Mouse (Mus musculus) adrenal gland, adult (tissue): ENCODE measurements around the gene Tshz3.
A peak's percentile ranks its signal among the peaks of the same experiment; 100 is the strongest.

Experiments
- DNase-seq, 2 experiments: peaks; one replicate each; pipeline ENCODE4 v3.0.0; 2022 to 2023; ENCODE audit warnings: low spot score in 1 of 2; ENCODE audit not compliant: inconsistent age in 2 of 2

Tshz3 gene

DNA sequence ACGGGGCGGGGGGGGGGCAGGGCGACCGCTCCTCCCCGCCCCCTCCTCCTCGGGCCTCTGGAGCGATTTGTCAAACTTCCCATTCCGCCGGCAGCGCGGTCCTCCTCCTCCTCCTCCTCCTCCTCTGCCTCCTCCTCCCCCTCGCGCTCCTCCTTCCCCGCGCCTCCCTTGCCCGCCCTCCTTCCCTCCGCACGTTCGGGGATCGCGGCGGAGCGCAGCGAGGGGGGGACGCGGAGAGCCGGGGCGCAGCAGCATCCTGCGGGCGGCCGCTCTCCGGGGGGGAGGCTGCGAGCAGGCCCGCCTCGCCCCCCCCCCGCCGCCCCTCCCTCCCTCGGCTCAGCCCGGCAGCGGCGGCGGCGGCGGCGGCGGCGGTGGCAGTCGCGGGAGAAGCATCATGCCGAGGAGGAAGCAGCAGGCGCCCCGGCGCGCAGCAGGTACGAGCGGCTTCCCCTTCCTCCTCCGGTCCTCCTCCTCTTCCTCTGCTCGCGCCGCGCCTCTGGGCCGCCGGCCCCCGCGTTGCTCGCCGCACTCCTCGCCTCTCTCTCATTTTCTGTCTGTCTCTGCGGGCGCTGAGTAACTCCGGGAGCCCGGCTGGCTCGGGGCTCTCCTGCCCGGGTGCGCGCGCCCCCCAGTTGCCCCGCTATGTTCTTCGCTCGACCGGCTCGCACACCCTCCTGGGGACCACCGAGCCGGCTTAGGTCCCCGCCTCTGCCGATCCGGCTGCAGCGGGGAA is at the start of gene Tshz3:
TSS of gene Tshz3 (plus strand) at position 263 of the 733 bp plus-strand sequence.
- peak; percentile 78 to 89 for DNase-seq

DNA sequence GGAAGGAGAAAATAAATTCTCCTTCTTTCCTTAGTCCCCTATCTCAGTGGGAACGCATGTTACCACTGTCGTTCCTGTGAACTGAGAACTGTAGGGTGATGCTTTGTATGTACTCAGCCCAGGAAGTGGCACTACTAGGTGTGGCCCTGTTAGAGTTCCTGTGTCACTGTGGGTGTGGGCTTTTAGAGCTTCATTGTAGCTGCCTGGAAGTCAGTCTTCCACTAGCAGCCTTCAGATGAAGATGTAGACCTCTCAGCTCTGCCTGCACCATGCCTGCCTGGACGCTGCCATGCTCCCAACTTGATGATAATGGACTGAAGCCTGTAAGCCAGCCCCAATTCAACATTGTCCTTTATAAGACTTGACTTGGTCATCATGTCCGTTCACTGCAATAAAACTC is 42.0 kb upstream of the Tshz3 start:
- no peak for DNase-seq

DNA sequence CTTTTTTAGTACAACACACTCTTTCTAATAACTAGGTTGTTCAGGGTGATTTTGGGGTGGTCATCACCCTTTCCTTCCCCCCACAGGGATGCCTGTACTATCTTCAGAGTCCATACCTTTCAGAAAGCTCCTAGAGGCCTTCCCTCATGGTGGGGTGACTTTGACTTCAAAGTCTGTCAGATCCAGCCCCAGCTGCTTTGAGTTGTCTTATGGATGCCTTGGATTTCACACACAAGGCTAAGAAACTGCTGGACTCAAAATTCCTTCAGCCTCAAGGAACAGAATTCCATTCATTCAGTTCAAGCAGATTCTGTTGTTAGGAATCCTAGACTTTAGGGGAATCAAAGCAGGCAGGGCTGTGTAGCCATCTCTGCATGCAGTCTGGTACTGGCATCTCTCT is 41.5 kb upstream of the Tshz3 start:
- no peak for DNase-seq

DNA sequence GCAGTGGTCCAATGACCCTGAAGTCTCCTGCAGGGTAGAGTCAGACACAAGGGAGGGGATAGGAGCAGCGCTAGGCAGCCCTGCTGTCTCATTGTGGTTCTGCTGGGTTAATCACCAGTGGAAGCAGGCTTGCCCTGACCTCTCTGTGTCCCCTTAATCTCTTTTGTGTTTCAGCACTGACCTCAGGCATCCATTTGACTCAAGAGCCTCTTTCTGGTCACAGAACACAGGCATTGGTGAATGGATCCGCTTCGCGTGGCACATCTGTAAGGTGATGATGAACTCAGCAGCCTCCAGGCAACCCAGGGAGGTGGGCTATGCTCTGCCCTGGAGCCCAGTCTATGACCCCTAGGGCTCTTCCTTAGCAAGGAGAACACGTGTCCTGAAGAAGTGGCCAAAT is 39.6 kb upstream of the Tshz3 start:
- DNase-seq, result no peak

DNA sequence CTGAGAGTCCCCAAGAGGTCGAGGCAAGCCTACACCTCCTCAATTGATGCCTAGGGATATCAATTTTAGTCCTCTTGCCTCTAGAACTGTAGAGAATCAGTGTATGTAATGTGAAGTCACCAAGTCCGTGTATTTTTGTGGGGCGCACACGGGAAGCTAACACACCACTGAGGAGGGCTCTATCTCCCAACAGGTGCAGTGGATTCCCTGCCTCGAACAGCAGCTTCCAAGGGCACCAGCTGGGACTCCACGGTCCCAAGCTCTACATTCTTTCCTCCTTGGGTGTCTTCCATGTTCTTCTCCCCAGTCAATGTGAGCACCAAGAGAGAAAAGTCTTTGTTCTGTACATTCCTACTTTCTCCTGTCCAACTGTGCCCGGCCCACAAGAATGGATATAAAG is 38.7 kb upstream of the Tshz3 start:
- DNase-seq, result no peak

DNA sequence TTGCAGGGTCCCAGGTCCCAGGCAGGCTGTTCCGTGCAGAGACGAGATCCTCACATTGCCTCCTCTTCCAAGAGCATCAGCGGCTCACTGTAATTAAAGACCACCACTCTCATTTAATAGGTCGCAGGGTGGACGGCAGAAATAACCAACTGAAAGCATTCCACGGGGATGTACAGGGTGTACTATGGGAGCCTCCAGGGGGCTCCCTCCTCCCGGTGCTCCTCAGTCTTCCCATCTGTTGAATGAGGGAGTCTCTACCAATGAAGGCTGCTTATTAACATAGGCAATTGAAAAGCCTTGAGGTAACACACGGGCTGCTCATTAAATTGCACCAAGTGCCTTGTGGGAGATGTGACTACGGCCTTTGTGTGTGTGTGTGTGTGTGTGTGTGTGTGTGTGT is 37.3 kb upstream of the Tshz3 start:
- DNase-seq, result no peak

DNA sequence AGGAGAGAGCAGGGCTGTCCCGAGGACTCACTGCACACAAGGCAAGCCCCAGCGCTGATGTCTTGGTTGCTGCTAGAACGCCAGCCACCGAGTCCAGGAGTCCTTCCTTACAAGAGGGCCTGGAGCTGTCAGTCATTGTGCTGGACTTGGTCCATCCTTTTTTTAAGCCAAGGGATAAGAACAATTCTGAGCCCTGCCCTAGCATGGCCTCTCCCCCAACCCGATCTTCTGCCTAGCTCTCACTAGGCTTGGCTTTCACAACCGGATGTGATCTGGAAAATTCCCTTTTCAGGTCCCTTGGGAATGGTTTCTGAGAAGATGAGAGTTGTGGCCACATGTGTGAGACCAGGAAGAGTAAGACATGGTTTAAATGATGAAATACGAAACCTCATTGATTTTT is 34.5 kb upstream of the Tshz3 start:
- no peak for DNase-seq

DNA sequence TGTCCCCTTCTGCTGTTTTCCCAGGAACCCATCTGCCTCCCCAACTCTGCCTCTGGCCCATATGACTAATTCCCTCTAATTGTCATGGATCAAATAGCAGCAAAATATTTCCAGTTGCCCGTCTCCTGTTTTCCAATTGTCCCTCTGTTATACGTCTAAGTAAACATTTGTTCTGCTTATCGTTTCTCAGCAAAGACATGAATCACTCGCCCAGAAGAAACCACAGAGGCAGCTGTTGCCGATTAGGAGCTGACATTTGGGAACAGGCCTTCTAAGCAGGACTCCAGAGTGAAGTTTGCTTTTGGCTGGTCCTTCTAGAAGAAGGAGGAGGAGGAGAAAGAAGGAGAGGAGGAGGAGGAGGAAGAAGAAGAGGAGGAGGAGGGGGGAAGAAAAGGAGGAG is 30.2 kb upstream of the Tshz3 start:
- no peak for DNase-seq

DNA sequence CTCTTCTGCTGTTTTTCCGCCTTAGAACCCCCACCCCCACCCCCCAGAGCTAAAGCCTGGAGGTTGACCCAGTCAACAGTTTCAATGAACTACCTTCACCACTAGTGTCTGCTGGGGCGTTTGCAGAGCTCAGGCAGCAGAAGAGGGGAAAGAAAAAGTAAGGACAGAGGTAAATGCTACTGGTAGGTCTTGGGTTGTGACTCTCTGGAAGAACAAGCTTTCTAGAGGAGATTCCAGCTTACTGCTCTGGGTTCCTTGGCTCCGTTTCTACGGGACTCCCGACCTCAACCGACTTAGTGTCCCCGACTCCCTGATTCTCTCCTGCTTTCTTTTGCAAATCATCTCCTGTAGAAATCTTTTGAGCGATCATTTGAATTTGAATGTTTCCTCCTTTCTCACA is 19.9 kb upstream of the Tshz3 start:
- no peak for DNase-seq

DNA sequence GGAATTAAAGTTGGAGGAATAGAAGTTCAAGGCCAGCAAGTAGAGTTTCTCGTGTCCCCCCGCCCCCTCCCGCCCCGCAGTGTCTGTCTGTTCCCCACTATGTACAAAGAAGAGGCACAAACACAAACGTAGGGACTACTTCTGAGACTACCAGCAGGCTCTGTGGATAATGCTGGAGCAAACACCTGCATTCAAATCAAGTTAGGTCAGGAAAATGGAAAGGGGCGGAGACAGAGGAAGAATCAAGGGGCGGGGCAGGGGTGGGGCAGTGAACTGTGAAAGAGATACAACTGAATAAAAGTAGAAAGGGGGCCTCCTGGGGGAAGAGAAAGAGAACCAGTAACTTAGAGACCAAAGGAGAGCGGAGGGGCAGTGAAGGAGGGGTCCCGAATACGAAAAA is 19.4 kb upstream of the Tshz3 start:
- no peak for DNase-seq

DNA sequence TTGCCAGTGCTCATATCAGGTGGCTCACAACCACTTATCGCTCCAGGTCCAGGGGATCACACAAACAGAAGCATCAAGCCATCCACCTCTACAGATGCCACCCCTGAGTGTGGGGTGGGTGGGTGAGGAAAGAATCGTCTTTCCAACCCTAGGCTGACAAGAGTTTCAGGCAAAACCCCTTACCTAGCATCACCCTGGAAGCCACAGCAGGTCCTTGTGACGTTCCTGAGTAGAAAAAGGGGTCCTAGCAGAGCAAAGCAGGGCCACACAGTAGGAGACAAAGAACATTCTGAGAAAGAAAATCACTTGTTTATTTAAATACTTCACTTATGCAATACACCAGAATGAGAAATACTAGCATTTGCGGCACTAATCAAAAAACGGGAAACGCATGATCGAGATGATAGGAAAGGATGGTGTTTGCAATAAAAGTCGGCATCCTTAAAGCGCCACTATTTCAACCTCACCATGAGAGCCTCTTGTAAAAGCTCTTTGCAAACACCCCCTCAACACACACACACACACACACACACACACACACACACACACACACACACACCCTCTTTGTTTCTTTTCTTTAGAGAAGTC is 18.8 kb upstream of the Tshz3 start:
- no peak for DNase-seq

DNA sequence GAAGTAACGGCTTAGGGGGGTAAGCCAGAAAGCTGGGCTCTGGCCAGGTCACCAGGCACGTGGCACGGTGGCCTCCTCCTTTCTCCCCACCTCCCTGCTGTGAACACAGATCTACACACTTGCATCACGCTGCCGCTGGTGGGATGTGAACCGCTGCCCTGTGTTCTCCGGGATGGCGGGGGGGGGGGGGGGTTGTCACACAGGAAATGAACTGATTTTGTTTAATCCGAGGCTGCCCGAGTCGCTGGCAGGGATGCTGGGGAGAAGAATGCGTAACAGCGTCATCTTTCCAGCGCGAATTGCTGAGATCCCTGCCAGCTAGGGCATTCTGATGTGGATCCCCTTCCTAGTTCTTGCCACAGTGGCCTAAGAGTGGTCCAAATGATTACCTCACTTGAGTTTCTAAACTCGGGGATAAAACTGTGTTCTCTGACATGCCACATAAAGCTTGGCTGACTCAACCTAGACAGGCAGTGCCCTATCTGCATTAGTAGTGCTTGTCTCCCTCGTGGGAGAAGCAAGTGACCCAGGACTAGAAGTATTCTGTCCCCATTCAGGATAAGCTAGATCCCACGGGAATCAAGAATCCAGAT is 18.0 kb upstream of the Tshz3 start:
- no peak for DNase-seq

DNA sequence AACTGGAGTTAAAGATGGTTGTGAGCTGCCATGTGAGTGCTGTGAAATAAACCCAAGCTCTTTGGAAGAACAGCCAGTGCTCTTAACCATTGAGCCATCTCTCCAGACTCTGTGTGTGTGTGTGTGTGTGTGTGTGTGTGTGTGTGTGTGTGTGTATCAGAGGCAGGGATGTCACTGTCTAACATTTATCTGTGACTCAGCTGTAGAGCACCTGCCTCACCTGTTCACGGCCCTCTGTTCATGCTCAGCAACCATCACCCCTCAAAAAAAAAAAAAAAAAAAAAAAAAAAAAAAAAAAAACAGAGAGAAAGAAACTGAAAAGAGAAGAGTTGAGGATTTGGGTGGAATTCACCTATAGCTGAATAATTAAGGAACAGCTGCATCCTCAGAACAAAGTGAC is 10.4 kb upstream of the Tshz3 start:
- no peak for DNase-seq

DNA sequence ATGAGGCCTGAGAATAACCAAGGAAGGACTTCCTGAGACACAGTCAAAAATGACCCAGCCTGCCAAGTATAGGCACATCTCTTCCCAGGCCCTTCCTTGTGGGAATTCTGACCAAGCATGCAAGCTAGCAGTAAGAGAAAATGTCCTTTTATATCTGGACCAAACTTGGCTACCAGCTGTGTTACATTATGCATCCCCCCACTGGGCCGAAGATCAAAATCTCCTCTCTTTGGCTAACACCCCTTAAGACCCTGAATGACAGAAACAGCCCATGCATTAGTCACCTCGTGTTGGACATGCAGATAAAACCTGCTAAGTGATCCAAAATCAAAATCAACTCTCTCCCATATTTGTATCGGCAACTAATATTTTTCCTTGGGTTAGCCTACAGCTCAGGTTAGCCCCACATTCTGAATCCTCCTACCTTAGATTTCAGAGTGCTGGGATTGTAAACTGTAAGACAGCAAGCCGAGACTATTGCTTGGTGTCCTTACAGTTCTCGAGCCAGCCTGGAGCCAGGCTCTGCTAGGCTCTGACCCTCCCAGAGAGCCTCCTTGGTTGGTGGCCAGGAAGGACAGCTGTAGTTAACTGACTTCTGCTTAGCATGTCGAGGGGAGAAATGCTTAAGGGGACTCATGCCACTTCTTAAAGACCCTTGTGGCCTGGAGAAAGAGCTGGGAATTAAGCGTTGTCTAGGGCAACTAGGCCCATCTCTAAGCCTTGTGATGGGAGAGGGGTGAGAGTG is 8.7 kb upstream of the Tshz3 start:
- no peak for DNase-seq

DNA sequence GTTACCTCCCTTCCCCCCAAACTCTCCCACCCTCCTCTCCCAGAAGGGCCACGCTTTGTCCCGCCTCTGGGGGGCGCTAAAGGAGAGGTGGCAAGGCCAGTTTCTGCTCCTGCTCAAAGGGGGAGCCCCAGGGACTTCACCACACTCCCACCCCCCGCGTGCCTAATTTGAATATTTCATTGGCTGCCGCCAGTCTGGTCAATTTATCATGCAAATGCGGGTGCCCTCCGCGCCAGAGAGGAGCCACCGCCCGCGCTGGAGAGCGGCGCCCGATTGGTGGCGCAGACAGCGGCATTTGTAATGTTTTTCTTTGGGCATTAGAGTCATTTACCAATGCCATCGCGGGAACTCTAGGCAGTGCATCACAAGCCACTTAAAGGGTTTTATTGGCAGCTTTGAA is 7.4 kb upstream of the Tshz3 start:
- DNase-seq, result peak; percentile 43 to 82

DNA sequence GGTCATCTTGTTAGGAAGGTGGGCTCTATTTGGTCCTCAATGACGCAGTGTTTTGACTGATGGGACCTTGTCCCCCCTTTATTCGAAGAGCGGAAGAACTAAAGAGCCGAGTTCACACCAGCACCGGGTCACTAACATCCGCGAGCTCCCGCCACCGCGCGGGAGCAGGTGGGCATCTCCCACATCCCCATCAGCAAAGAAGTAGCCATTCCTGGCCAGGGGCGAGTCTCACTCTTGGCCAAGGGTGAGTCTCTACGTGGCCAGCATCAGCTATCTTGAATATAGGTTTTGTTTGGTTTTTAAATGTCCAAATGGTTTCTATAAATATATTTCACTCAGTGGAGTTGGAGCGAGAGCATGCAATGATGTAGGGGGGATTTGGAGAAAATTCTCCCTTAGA is 6.3 kb upstream of the Tshz3 start:
- DNase-seq, result no peak

DNA sequence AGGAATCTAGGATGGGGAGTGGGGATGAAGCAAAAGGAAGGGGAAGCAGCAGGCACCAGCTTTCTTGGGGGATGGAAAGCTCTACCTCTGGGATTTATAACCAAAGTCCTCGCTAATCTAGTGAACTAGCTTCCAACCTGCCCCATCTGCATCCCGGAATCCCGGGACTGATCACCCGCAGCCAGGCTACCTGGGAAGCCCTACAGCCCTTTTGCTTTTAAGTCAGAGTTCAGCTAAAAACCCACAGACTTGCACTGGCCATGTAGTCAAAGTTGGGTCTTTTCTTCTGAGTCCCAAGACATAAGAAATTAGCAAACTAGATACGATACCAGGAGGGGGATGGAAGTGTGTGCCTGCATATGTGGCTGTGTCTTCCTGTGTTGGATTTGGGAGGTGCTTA is 5.5 kb upstream of the Tshz3 start:
- DNase-seq, result no peak

DNA sequence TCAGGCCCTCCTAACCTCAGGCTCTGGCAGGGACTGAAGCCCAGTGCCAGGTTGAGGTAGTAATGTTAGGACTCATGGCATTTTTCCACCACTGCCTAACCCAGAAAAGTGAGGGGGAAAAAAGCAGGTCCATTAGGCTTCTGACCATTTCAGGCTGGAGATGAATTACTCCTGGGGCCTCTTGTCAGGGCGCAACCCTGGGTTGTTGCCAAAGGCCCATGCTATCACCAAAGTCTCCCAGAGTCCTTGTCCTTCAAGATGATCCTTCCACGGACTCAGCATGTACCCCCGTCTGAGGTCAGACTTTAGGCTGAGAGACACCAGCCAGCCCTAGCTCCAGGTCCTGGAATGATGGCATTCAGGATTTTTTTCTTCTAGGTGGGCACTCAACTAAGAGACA is 4.8 kb upstream of the Tshz3 start:
- no peak for DNase-seq

DNA sequence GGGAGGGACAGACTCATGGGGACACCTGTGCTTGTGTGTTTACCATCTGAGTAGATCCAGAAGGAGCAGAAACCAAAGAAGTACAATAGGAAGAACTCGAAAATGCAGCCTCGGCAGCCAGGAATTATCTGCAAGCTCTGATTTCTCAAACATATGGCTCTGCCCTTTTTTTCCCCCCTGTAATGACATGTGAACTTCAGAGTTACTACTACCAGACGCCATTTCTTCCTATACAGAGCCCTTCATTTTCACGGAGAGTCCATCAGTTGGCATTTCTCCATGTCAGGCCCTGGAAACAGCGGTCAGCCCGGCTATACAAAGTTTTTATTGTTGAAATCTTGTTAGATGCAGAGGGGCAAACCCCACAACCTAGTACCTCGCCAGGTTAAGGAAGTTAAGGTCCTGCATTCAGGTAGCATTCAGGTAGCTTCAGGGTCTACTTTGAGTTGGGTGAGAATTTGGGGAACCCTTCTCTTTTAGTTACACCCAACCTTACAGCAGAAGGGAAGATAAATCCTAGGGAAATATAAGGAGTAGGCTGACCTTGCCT is 3.2 kb upstream of the Tshz3 start:
- DNase-seq, result no peak

DNA sequence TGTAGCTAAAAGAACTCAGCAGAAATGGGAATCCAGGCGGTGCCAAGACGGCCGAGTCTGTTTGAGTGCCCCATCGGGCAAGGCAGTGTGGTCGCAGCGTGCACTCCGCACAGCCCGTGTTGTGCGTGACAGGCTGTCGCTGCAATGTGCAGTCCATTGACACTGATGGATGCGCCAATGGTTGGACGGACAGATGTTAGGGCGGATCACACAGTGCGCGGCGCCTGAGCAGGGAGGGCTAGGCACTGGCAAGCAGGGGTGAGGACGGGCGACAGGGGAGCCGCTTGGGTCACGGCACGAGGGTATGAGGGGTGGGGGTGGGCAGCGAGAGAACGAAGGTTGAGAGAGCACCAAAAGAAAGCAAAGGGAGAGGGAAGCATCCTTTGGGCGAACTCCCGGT is 2.6 kb upstream of the Tshz3 start:
- peak in 1 of 2 experiments; percentile 28 for DNase-seq

DNA sequence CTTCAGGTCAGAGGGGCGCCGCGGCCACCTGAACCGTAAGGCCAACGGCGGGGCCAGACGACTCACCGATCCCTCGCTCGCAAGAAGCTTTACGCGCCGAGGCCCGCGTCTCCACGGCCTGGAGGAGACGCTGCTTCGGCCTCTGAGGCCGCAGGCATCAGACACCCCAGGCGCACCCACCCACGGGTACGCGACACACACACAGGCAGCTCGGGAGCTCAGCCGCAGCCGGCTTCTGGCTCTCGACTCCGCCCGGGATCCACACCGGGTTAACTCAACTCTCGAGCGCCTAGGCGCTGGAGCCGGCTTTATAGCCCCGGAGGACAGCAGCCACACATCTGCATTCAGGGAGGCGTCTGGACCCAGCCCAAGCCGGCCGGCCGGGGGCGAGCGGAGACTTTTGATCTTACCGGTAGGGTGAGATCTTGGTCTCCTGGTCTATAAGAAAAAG is 2.1 kb upstream of the Tshz3 start:
- DNase-seq, result peak; percentile 57 to 82
